Mouse (Mus musculus): ENCODE data around the gene 5031439G07Rik. TPM values are rescaled to one million over a fixed set of nuclear protein-coding genes. Genes with fewer than 3 reads are reported as not detected.
A peak's percentile ranks its signal among the peaks of the same experiment; 100 is the strongest.

The 5031439G07Rik gene
- polyA plus RNA-seq, 1 experiment from 2014 or later = 9.5 TPM

DNA sequence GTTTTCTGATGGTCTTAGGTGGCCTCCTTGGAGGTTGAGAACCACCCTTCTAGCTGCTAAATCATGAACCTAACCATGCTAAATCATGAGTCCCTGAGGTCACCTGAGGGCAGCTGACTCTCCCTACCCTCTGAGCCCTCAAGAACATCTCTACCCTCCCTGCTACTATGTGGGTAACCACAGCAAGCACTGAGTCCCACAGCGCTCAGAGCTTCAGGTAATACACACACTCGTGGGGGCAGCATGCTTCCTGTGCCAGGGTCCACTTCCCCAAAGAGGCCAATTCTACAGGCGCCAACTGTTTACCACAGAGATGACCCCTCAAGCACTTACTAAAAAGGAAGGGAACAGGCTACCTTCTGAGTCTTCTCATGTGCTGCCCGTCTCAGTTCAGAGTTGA is 19.8 kb downstream of the 5031439G07Rik start:
- Histone ChIP-seq H3K4me2 (ENCODE audit: low read depth, severe bottlenecking) (no peak overlapping the region), H3K9ac (ENCODE audit: low read length) (no peak overlapping the region), H3K9me3 (ENCODE audit: control insufficient read depth, low read length) (no peaks in the 10 kb centered on the region), H3K27me3 (ENCODE audit: control insufficient read depth, insufficient read depth, low read length) (no peaks in the 10 kb centered on the region), H3K4me3 (ENCODE audit: low read depth, low read length) (no peak overlapping the region), H3K36me3 (ENCODE audit: control insufficient read depth, insufficient read depth, low read length) (no peaks in the 10 kb centered on the region), H3K27ac (replicated peaks; ENCODE audit: low read depth, low read length) (no peak overlapping the region), H3K4me1 (ENCODE audit: control insufficient read depth, insufficient read depth, low read length) (no peaks in the 10 kb centered on the region)
- DNase-seq (ENCODE audit: low spot score) (no peak), ATAC-seq (ENCODE audit: insufficient number of reproducible peaks, low FRiP score, low TSS enrichment, low read depth) (no peak)
- WGBS = 94% methylated on average over 4 of the region's 4 CpGs

- H3K36me3 ChIP-seq (ENCODE audit: control insufficient read depth, insufficient read depth, low read length) = no peaks in the 10 kb centered on the region
- DNase-seq (ENCODE audit: low spot score) (peak; percentile 85), ATAC-seq (ENCODE audit: insufficient number of reproducible peaks, low FRiP score, low TSS enrichment, low read depth) (no peak)
- H3K4me3 ChIP-seq (ENCODE audit: low read depth, low read length) = no peak overlapping the region
- H3K4me2 ChIP-seq (ENCODE audit: low read depth, severe bottlenecking) = no peak overlapping the region
- no peak overlapping the region for H3K9ac ChIP-seq (ENCODE audit: low read length)
- H3K27me3 ChIP-seq (ENCODE audit: control insufficient read depth, insufficient read depth, low read length) = no peaks in the 10 kb centered on the region
- H3K27ac ChIP-seq (replicated peaks; ENCODE audit: low read depth, low read length) = no peak overlapping the region
- H3K9me3 ChIP-seq (ENCODE audit: control insufficient read depth, low read length) = no peaks in the 10 kb centered on the region
- no peaks in the 10 kb centered on the region for H3K4me1 ChIP-seq (ENCODE audit: control insufficient read depth, insufficient read depth, low read length)
- 60% methylated on average over 7 of the region's 7 CpGs for WGBS
Observed at GRCm38 (mm10) chr15:84965575-84966360, 22.6 kb downstream of the 5031439G07Rik start.

- Histone ChIP-seq H3K4me3 (ENCODE audit: low read depth, low read length) (no peak overlapping the region), H3K4me1 (ENCODE audit: control insufficient read depth, insufficient read depth, low read length) (no peaks in the 10 kb centered on the region), H3K27me3 (ENCODE audit: control insufficient read depth, insufficient read depth, low read length) (no peaks in the 10 kb centered on the region), H3K4me2 (ENCODE audit: low read depth, severe bottlenecking) (no peak overlapping the region), H3K27ac (replicated peaks; ENCODE audit: low read depth, low read length) (no peak overlapping the region), H3K36me3 (ENCODE audit: control insufficient read depth, insufficient read depth, low read length) (no peaks in the 10 kb centered on the region), H3K9me3 (ENCODE audit: control insufficient read depth, low read length) (no peaks in the 10 kb centered on the region), H3K9ac (ENCODE audit: low read length) (no peak overlapping the region)
- 83% methylated on average over 5 of the region's 5 CpGs for WGBS
- ATAC-seq (ENCODE audit: insufficient number of reproducible peaks, low FRiP score, low TSS enrichment, low read depth) = no peak
- no peak for DNase-seq (ENCODE audit: low spot score)
Observed at GRCm38 (mm10) chr15:84964771-84965170, 23.6 kb downstream of the 5031439G07Rik start.

- no peaks in the 10 kb centered on the region for H3K4me1 ChIP-seq (ENCODE audit: control insufficient read depth, insufficient read depth, low read length)
- H3K4me3 ChIP-seq (ENCODE audit: low read depth, low read length) = no peak overlapping the region
- no peaks in the 10 kb centered on the region for H3K9me3 ChIP-seq (ENCODE audit: control insufficient read depth, low read length)
- no peak overlapping the region for H3K4me2 ChIP-seq (ENCODE audit: low read depth, severe bottlenecking)
- 80% methylated on average over 2 of the region's 2 CpGs for WGBS
- ATAC-seq (ENCODE audit: insufficient number of reproducible peaks, low FRiP score, low TSS enrichment, low read depth) (no peak), DNase-seq (ENCODE audit: low spot score) (no peak)
- no peak overlapping the region for H3K9ac ChIP-seq (ENCODE audit: low read length)
- H3K36me3 ChIP-seq (ENCODE audit: control insufficient read depth, insufficient read depth, low read length) = no peaks in the 10 kb centered on the region
- no peaks in the 10 kb centered on the region for H3K27me3 ChIP-seq (ENCODE audit: control insufficient read depth, insufficient read depth, low read length)
- no peak overlapping the region for H3K27ac ChIP-seq (replicated peaks; ENCODE audit: low read depth, low read length)
Observed at GRCm38 (mm10) chr15:84962518-84962917, 25.8 kb downstream of the 5031439G07Rik start.

DNA sequence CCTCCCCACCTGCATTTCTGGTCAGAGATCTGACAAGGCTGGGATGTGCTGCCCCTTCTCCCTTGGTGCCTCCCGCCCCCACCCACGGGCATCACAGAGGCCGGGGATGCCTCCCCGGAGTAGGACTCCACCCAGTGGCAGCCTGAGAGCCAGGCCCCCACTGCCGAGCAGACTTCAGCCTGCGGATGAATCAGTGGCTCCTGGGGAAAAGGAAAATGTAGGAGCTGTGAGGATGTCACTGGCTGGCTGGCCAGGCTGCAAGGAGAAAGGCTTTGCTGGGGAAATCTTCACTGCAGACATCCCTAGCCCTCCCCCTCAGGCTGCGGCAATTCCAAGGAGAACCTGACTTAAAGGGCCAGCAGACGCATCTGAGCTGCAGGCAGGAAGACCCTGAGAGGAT is 27.7 kb downstream of the 5031439G07Rik start:
- H3K9ac ChIP-seq (ENCODE audit: low read length) = no peak overlapping the region
- no peaks in the 10 kb centered on the region for H3K9me3 ChIP-seq (ENCODE audit: control insufficient read depth, low read length)
- H3K4me1 ChIP-seq (ENCODE audit: control insufficient read depth, insufficient read depth, low read length) = no peaks in the 10 kb centered on the region
- H3K4me2 ChIP-seq (ENCODE audit: low read depth, severe bottlenecking) = no peak overlapping the region
- DNase-seq (ENCODE audit: low spot score) = no peak
- no peaks in the 10 kb centered on the region for H3K36me3 ChIP-seq (ENCODE audit: control insufficient read depth, insufficient read depth, low read length)
- no peak overlapping the region for H3K27ac ChIP-seq (replicated peaks; ENCODE audit: low read depth, low read length)
- WGBS = 31% methylated on average over 8 of the region's 8 CpGs
- no peaks in the 10 kb centered on the region for H3K27me3 ChIP-seq (ENCODE audit: control insufficient read depth, insufficient read depth, low read length)
- ATAC-seq (ENCODE audit: insufficient number of reproducible peaks, low FRiP score, low TSS enrichment, low read depth) = no peak
- no peak overlapping the region for H3K4me3 ChIP-seq (ENCODE audit: low read depth, low read length)

DNA sequence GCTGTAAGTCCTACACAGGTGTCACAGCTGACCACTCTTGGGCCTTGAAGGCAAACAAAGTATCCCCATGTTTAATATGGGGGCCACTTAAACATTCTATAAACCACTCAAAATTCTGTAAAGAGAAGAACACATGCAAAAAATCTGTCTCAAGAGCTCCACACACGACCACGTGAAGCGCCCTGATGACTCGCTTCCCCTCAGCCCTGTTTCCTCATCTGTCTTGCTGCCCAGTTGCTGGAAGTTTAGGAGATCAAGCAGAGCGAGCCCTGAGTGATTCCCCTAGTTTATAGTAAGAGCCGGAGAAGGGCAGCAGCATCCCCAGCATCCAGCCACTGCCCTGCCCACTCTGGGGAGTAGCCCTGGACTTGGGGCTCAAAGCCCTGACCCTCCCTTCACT is 28.5 kb downstream of the 5031439G07Rik start:
- H3K27me3 ChIP-seq (ENCODE audit: control insufficient read depth, insufficient read depth, low read length) = no peaks in the 10 kb centered on the region
- H3K36me3 ChIP-seq (ENCODE audit: control insufficient read depth, insufficient read depth, low read length) = no peaks in the 10 kb centered on the region
- ATAC-seq (ENCODE audit: insufficient number of reproducible peaks, low FRiP score, low TSS enrichment, low read depth) (no peak), DNase-seq (ENCODE audit: low spot score) (no peak)
- H3K4me3 ChIP-seq (ENCODE audit: low read depth, low read length) = no peak overlapping the region
- H3K9ac ChIP-seq (ENCODE audit: low read length) = no peak overlapping the region
- 89% methylated on average over 6 of the region's 6 CpGs for WGBS
- no peaks in the 10 kb centered on the region for H3K4me1 ChIP-seq (ENCODE audit: control insufficient read depth, insufficient read depth, low read length)
- H3K27ac ChIP-seq (replicated peaks; ENCODE audit: low read depth, low read length) = no peak overlapping the region
- H3K4me2 ChIP-seq (ENCODE audit: low read depth, severe bottlenecking) = no peak overlapping the region
- no peaks in the 10 kb centered on the region for H3K9me3 ChIP-seq (ENCODE audit: control insufficient read depth, low read length)

- H3K4me1 ChIP-seq (ENCODE audit: control insufficient read depth, insufficient read depth, low read length) = no peaks in the 10 kb centered on the region
- no peaks in the 10 kb centered on the region for H3K27me3 ChIP-seq (ENCODE audit: control insufficient read depth, insufficient read depth, low read length)
- H3K27ac ChIP-seq (replicated peaks; ENCODE audit: low read depth, low read length) = no peak overlapping the region
- WGBS = 89% methylated on average over 3 of the region's 3 CpGs
- no peak overlapping the region for H3K9ac ChIP-seq (ENCODE audit: low read length)
- no peak overlapping the region for H3K4me3 ChIP-seq (ENCODE audit: low read depth, low read length)
- H3K4me2 ChIP-seq (ENCODE audit: low read depth, severe bottlenecking) = no peak overlapping the region
- DNase-seq (ENCODE audit: low spot score) = no peak
- ATAC-seq (ENCODE audit: insufficient number of reproducible peaks, low FRiP score, low TSS enrichment, low read depth) = no peak
- no peaks in the 10 kb centered on the region for H3K36me3 ChIP-seq (ENCODE audit: control insufficient read depth, insufficient read depth, low read length)
- no peaks in the 10 kb centered on the region for H3K9me3 ChIP-seq (ENCODE audit: control insufficient read depth, low read length)
Observed at GRCm38 (mm10) chr15:84958331-84958730, 30.0 kb downstream of the 5031439G07Rik start.

DNA sequence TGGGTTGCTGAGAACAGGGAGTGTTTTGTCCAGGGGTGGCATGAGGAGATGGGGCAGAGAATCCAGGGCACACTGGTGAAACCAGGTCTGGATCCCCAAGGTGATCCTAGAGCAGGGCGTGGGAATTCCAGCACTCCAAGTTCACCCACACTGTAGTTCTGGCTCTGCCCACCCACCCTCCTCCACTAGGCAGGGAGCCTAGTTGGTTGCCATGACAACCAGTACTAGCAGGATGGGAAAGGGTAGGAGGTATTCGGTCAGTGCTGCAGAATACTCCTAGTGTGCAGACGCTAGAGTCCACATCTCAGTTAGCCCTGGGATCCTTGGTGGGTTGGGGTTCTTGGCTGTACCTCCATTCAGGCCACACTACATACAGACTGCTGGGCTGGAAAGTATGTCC is 30.5 kb downstream of the 5031439G07Rik start:
- no peaks in the 10 kb centered on the region for H3K9me3 ChIP-seq (ENCODE audit: control insufficient read depth, low read length)
- no peak overlapping the region for H3K27ac ChIP-seq (replicated peaks; ENCODE audit: low read depth, low read length)
- H3K4me1 ChIP-seq (ENCODE audit: control insufficient read depth, insufficient read depth, low read length) = no peaks in the 10 kb centered on the region
- ATAC-seq (ENCODE audit: insufficient number of reproducible peaks, low FRiP score, low TSS enrichment, low read depth) (no peak), DNase-seq (ENCODE audit: low spot score) (no peak)
- no peak overlapping the region for H3K9ac ChIP-seq (ENCODE audit: low read length)
- H3K27me3 ChIP-seq (ENCODE audit: control insufficient read depth, insufficient read depth, low read length) = no peaks in the 10 kb centered on the region
- WGBS = 38% methylated on average over 3 of the region's 3 CpGs
- no peak overlapping the region for H3K4me2 ChIP-seq (ENCODE audit: low read depth, severe bottlenecking)
- H3K36me3 ChIP-seq (ENCODE audit: control insufficient read depth, insufficient read depth, low read length) = no peaks in the 10 kb centered on the region
- H3K4me3 ChIP-seq (ENCODE audit: low read depth, low read length) = no peak overlapping the region

- H3K27ac ChIP-seq (replicated peaks; ENCODE audit: low read depth, low read length) = no peak overlapping the region
- H3K4me1 ChIP-seq (ENCODE audit: control insufficient read depth, insufficient read depth, low read length) = no peaks in the 10 kb centered on the region
- WGBS = 94% methylated on average over 11 of the region's 11 CpGs
- ATAC-seq (ENCODE audit: insufficient number of reproducible peaks, low FRiP score, low TSS enrichment, low read depth) (no peak), DNase-seq (ENCODE audit: low spot score) (no peak)
- no peak overlapping the region for H3K4me3 ChIP-seq (ENCODE audit: low read depth, low read length)
- no peak overlapping the region for H3K9ac ChIP-seq (ENCODE audit: low read length)
- H3K36me3 ChIP-seq (ENCODE audit: control insufficient read depth, insufficient read depth, low read length) = peaks cover 8% of the 10 kb centered on the region
- H3K9me3 ChIP-seq (ENCODE audit: control insufficient read depth, low read length) = no peaks in the 10 kb centered on the region
- no peaks in the 10 kb centered on the region for H3K27me3 ChIP-seq (ENCODE audit: control insufficient read depth, insufficient read depth, low read length)
- H3K4me2 ChIP-seq (ENCODE audit: low read depth, severe bottlenecking) = no peak overlapping the region
Observed at GRCm38 (mm10) chr15:84953259-84953658, 35.1 kb downstream of the 5031439G07Rik start.

All from limb, embryonic 11.5 days (tissue).